Mouse (Mus musculus) heart, embryonic 13.5 days (tissue): ENCODE measurements at regions not wholly inside any gene's neighbourhood (a gene's known extent, or its start where the extent isn't known, plus 50 kb on each side); places are given as distances from the start of the nearest gene placed in this dataset.
A peak's percentile ranks its signal among the peaks of the same experiment; 100 is the strongest.

Experiments used
- ATAC-seq: fragments of 200-750 bp; cut with Nextera tagmentation; 2 replicates; pipeline ENCODE4 v1.8.0; 2017; ENCODE audit warnings: moderate TSS enrichment; ENCODE audit not compliant: insufficient number of reproducible peaks, low FRiP score, low TSS enrichment; ENCODE audit errors: extremely low read depth
- H3K27ac ChIP-seq: fragments of 300-500 bp; sonication (generic); replicated peaks from 2 replicates; pipeline ENCODE4 v1.5.1; 2015; ENCODE audit warnings: moderate library complexity, mild to moderate bottlenecking, inconsistent platforms
- H3K27me3 ChIP-seq: fragments of 300-500 bp; sonication (generic); replicated peaks from 2 replicates; pipeline ENCODE4 v1.6.1; 2015; ENCODE audit warnings: mild to moderate bottlenecking, inconsistent platforms
- H3K36me3 ChIP-seq: fragments of 300-500 bp; sonication (generic); 2 replicates; pipeline ENCODE4 v1.6.1; 2015; ENCODE audit warnings: mild to moderate bottlenecking, inconsistent platforms
- H3K4me1 ChIP-seq: fragments of 300-500 bp; sonication (generic); 2 replicates; pipeline ENCODE4 v1.6.1; 2015; ENCODE audit warnings: inconsistent platforms
- H3K4me2 ChIP-seq: fragments of 300-500 bp; sonication (generic); 2 replicates; pipeline ENCODE4 v1.6.1; 2015; ENCODE audit warnings: inconsistent platforms, mild to moderate bottlenecking, moderate library complexity
- H3K4me3 ChIP-seq: fragments of 300-500 bp; sonication (generic); 2 replicates; pipeline ENCODE4 v1.5.1; 2015; ENCODE audit warnings: moderate library complexity, mild to moderate bottlenecking, inconsistent platforms
- H3K9ac ChIP-seq: fragments of 300-500 bp; sonication (generic); 2 replicates; pipeline ENCODE4 v1.6.1; 2015; ENCODE audit warnings: inconsistent platforms, mild to moderate bottlenecking, moderate library complexity
- H3K9me3 ChIP-seq: fragments of 300-500 bp; sonication (generic); 2 replicates; pipeline ENCODE4 v1.6.1; 2016; ENCODE audit warnings: inconsistent platforms
- WGBS: fragments of 180-500 bp; shearing (Covaris S2); methylation state at CpG from one replicate; pipeline ENCODE4 v1.1.7; 2015; ENCODE audit warnings: mixed read lengths; 5-methylcytosine and 5-hydroxymethylcytosine counted together

GRCm38 (mm10) chrX:143996716-143997115 lies 63.6 kb upstream of the Dcx start:
- 24% methylated on average over 4 of the region's 4 CpGs for whole genome bisulfite sequencing
- H3K27me3 ChIP-seq, result no peaks in the 10 kb centered on the region
- H3K36me3 ChIP-seq, result no peaks in the 10 kb centered on the region
- no peak overlapping the region for H3K27ac ChIP-seq
- no peaks in the 10 kb centered on the region for H3K4me1 ChIP-seq
- ATAC-seq, result no peak
- no peak overlapping the region for H3K9ac ChIP-seq
- H3K4me3 ChIP-seq, result no peak overlapping the region
- peak overlapping the region; percentile 51 for H3K4me2 ChIP-seq
- H3K9me3 ChIP-seq, result no peaks in the 10 kb centered on the region
